Mouse (Mus musculus) hindbrain, embryonic 15.5 days (tissue): ENCODE measurements around the gene Foxp1. TPM values are rescaled to one million over a fixed set of nuclear protein-coding genes. Genes with fewer than 3 reads are reported as not detected.

Source experiments
- ATAC-seq: fragments of 200-750 bp; cut with Nextera tagmentation; 2 replicates; pipeline ENCODE4 v1.8.0; 2017; ENCODE audit warnings: low read depth, moderate number of reproducible peaks, moderate TSS enrichment; ENCODE audit not compliant: low FRiP score
- H3K27ac ChIP-seq: fragments of 300-500 bp; sonication (generic); replicated peaks from 2 replicates; pipeline ENCODE4 v1.5.1; 2015; ENCODE audit warnings: mild to moderate bottlenecking, inconsistent platforms
- H3K27me3 ChIP-seq: fragments of 300-500 bp; sonication (generic); 2 replicates; pipeline ENCODE4 v1.6.1; 2015; ENCODE audit warnings: control low read depth, inconsistent platforms
- H3K36me3 ChIP-seq: fragments of 300-500 bp; sonication (generic); 2 replicates; pipeline ENCODE4 v1.6.1; 2015; ENCODE audit warnings: control low read depth, inconsistent platforms
- H3K4me1 ChIP-seq: fragments of 300-500 bp; sonication (generic); replicated peaks from 2 replicates; pipeline ENCODE4 v1.6.1; 2015; ENCODE audit warnings: control low read depth, inconsistent platforms
- H3K4me2 ChIP-seq: fragments of 300-500 bp; sonication (generic); 2 replicates; pipeline ENCODE4 v1.6.1; 2015; ENCODE audit warnings: moderate library complexity, mild to moderate bottlenecking, inconsistent platforms
- H3K4me3 ChIP-seq: fragments of 300-500 bp; sonication (generic); 2 replicates; pipeline ENCODE4 v1.5.1; 2015; ENCODE audit warnings: mild to moderate bottlenecking, inconsistent platforms
- H3K9ac ChIP-seq: fragments of 300-500 bp; sonication (generic); 2 replicates; pipeline ENCODE4 v1.6.1; 2015; ENCODE audit warnings: inconsistent platforms
- H3K9me3 ChIP-seq: fragments of 300-500 bp; sonication (generic); 2 replicates; pipeline ENCODE4 v1.6.1; 2016; ENCODE audit warnings: control low read depth, inconsistent platforms
- WGBS: fragments of 180-500 bp; shearing (Covaris S2); methylation state at CpG from one replicate; pipeline ENCODE4 v1.1.7; 2015; 5-methylcytosine and 5-hydroxymethylcytosine counted together
- polyA plus RNA-seq: library from polyadenylated mRNA; unstranded; fragments of >200 nt; fragmentation: Nextera tagmentation; extraction: Ambion mirVana; gene quantifications from 2 replicates; pipeline ENCODE4 v1.2.1, GENCODE M21; 2015

Gene Foxp1
- polyA plus RNA-seq, 1 experiment from 2014 or later = 74.2 TPM

- no peak for ATAC-seq
- no peaks in the 10 kb centered on the region for H3K9me3 ChIP-seq
- 56% methylated on average over 4 of the region's 4 CpGs for WGBS
These were observed 414.1 kb downstream of the Foxp1 start for GRCm38 (mm10) chr6:99108417-99108816.

GRCm38 (mm10) chr6:99107674-99108073 is 414.8 kb downstream of the Foxp1 start:
- ATAC-seq = no peak
- H3K4me3 ChIP-seq = no peak overlapping the region
- no peak overlapping the region for H3K4me2 ChIP-seq
- no peak overlapping the region for H3K27ac ChIP-seq
- H3K9ac ChIP-seq = no peak overlapping the region
- H3K27me3 ChIP-seq = no peaks in the 10 kb centered on the region
- 92% methylated on average over 6 of the region's 6 CpGs for WGBS
- H3K36me3 ChIP-seq = no peaks in the 10 kb centered on the region
- no peaks in the 10 kb centered on the region for H3K9me3 ChIP-seq
- peaks cover 8% of the 10 kb centered on the region; the same call in 1 of the 2 replicates for H3K4me1 ChIP-seq

More at GRCm38 (mm10) chr6:99108417-99108816, 414.1 kb downstream of the Foxp1 start:
- Histone ChIP-seq H3K4me2 (no peak overlapping the region), H3K4me1 (peaks cover 6% of the 10 kb centered on the region; the same call in 1 of the 2 replicates), H3K9ac (no peak overlapping the region), H3K4me3 (no peak overlapping the region), H3K27ac (no peak overlapping the region), H3K27me3 (no peaks in the 10 kb centered on the region), H3K36me3 (no peaks in the 10 kb centered on the region)

GRCm38 (mm10) chr6:99107081-99107482 is 415.4 kb downstream of the Foxp1 start:
- Histone ChIP-seq H3K4me2 (no peak overlapping the region), H3K4me1 (peaks cover 8% of the 10 kb centered on the region; the same call in 1 of the 2 replicates), H3K9ac (no peak overlapping the region), H3K27me3 (no peaks in the 10 kb centered on the region), H3K4me3 (no peak overlapping the region), H3K27ac (no peak overlapping the region), H3K9me3 (no peaks in the 10 kb centered on the region), H3K36me3 (no peaks in the 10 kb centered on the region)
- 88% methylated on average over 6 of the region's 6 CpGs for WGBS
- no peak for ATAC-seq

- Histone ChIP-seq H3K9me3 (no peaks in the 10 kb centered on the region), H3K4me3 (no peak overlapping the region), H3K4me2 (no peak overlapping the region), H3K36me3 (no peaks in the 10 kb centered on the region), H3K9ac (no peak overlapping the region), H3K27ac (no peak overlapping the region), H3K27me3 (no peaks in the 10 kb centered on the region), H3K4me1 (peaks cover 17% of the 10 kb centered on the region)
- 81% methylated on average over 4 of the region's 4 CpGs for WGBS
- ATAC-seq = no peak
These were observed 416.5 kb downstream of the Foxp1 start for GRCm38 (mm10) chr6:99105979-99106378.

- 47% methylated on average over 7 of the region's 7 CpGs for WGBS
These were observed 418.1 kb downstream of the Foxp1 start for GRCm38 (mm10) chr6:99104446-99104845.

GRCm38 (mm10) chr6:99103911-99104310 is 418.6 kb downstream of the Foxp1 start:
- peaks cover 17% of the 10 kb centered on the region for H3K4me1 ChIP-seq
- H3K4me3 ChIP-seq = no peak overlapping the region
- ATAC-seq = no peak
- no peaks in the 10 kb centered on the region for H3K36me3 ChIP-seq
- WGBS = 48% methylated on average over 3 of the region's 3 CpGs
- no peak overlapping the region for H3K4me2 ChIP-seq
- H3K9ac ChIP-seq = no peak overlapping the region
- H3K27me3 ChIP-seq = no peaks in the 10 kb centered on the region
- no peak overlapping the region for H3K27ac ChIP-seq
- H3K9me3 ChIP-seq = no peaks in the 10 kb centered on the region

More at GRCm38 (mm10) chr6:99104446-99104845, 418.1 kb downstream of the Foxp1 start:
- Histone ChIP-seq H3K4me1 (peaks cover 17% of the 10 kb centered on the region), H3K4me2 (no peak overlapping the region), H3K36me3 (no peaks in the 10 kb centered on the region), H3K9ac (no peak overlapping the region), H3K9me3 (no peaks in the 10 kb centered on the region), H3K27ac (no peak overlapping the region), H3K4me3 (no peak overlapping the region), H3K27me3 (no peaks in the 10 kb centered on the region)
- no peak for ATAC-seq

GRCm38 (mm10) chr6:99101489-99101908 is 421.0 kb downstream of the Foxp1 start:
- peaks cover 24% of the 10 kb centered on the region for H3K4me1 ChIP-seq
- H3K9me3 ChIP-seq = no peaks in the 10 kb centered on the region
- H3K36me3 ChIP-seq = no peaks in the 10 kb centered on the region
- peaks cover 5% of the 10 kb centered on the region; the same call in 1 of the 2 replicates for H3K27me3 ChIP-seq
- peak; percentile 71; the same call in 1 of the 2 replicates for ATAC-seq
- H3K9ac ChIP-seq = no peak overlapping the region
- peak overlapping the region; percentile 15; the same call in 1 of the 2 replicates for H3K27ac ChIP-seq
- H3K4me2 ChIP-seq = no peak overlapping the region
- H3K4me3 ChIP-seq = no peak overlapping the region
- WGBS = 17% methylated on average over 6 of the region's 6 CpGs

- no peak for ATAC-seq
- peaks cover 35% of the 10 kb centered on the region for H3K4me1 ChIP-seq
- whole genome bisulfite sequencing = 57% methylated on average over 5 of the region's 5 CpGs
These were observed 422.2 kb downstream of the Foxp1 start for GRCm38 (mm10) chr6:99100331-99100730.

GRCm38 (mm10) chr6:99099781-99100180 is 422.7 kb downstream of the Foxp1 start:
- no peak for ATAC-seq
- no peak overlapping the region for H3K27ac ChIP-seq
- 76% methylated on average over 4 of the region's 4 CpGs for WGBS
- no peak overlapping the region for H3K9ac ChIP-seq
- H3K4me2 ChIP-seq = no peak overlapping the region
- peaks cover 39% of the 10 kb centered on the region for H3K4me1 ChIP-seq
- H3K4me3 ChIP-seq = no peak overlapping the region
- H3K9me3 ChIP-seq = no peaks in the 10 kb centered on the region
- H3K36me3 ChIP-seq = no peaks in the 10 kb centered on the region
- peaks cover 5% of the 10 kb centered on the region; the same call in 1 of the 2 replicates for H3K27me3 ChIP-seq

More at GRCm38 (mm10) chr6:99100331-99100730, 422.2 kb downstream of the Foxp1 start:
- no peak overlapping the region for H3K4me3 ChIP-seq
- H3K27ac ChIP-seq = no peak overlapping the region
- H3K9me3 ChIP-seq = no peaks in the 10 kb centered on the region
- H3K4me2 ChIP-seq = no peak overlapping the region
- H3K27me3 ChIP-seq = peaks cover 5% of the 10 kb centered on the region; the same call in 1 of the 2 replicates
- no peak overlapping the region for H3K9ac ChIP-seq
- no peaks in the 10 kb centered on the region for H3K36me3 ChIP-seq

- ATAC-seq = no peak
- Histone ChIP-seq H3K4me1 (peaks cover 42% of the 10 kb centered on the region), H3K4me2 (no peak overlapping the region), H3K27ac (no peak overlapping the region), H3K9ac (no peak overlapping the region), H3K36me3 (no peaks in the 10 kb centered on the region), H3K4me3 (no peak overlapping the region), H3K27me3 (peaks cover 9% of the 10 kb centered on the region; the same call in 1 of the 2 replicates), H3K9me3 (no peaks in the 10 kb centered on the region)
- 22% methylated on average over 7 of the region's 7 CpGs for WGBS
These were observed 425.3 kb downstream of the Foxp1 start for GRCm38 (mm10) chr6:99097191-99097590.

- ATAC-seq = no peak
- Histone ChIP-seq H3K4me3 (no peak overlapping the region), H3K9ac (no peak overlapping the region), H3K36me3 (no peaks in the 10 kb centered on the region), H3K27ac (no peak overlapping the region), H3K4me1 (peaks cover 40% of the 10 kb centered on the region), H3K4me2 (no peak overlapping the region), H3K27me3 (peaks cover 9% of the 10 kb centered on the region; the same call in 1 of the 2 replicates), H3K9me3 (no peaks in the 10 kb centered on the region)
- WGBS = 66% methylated on average over 7 of the region's 7 CpGs
These were observed 425.8 kb downstream of the Foxp1 start for GRCm38 (mm10) chr6:99096776-99097166.

- no peaks in the 10 kb centered on the region for H3K9me3 ChIP-seq
- H3K36me3 ChIP-seq = no peaks in the 10 kb centered on the region
- WGBS = 29% methylated on average over 12 of the region's 12 CpGs
- H3K9ac ChIP-seq = no peak overlapping the region
- peaks cover 35% of the 10 kb centered on the region for H3K4me1 ChIP-seq
- H3K27ac ChIP-seq = no peak overlapping the region
- peaks cover 9% of the 10 kb centered on the region; the same call in 1 of the 2 replicates for H3K27me3 ChIP-seq
- H3K4me3 ChIP-seq = no peak overlapping the region
- no peak for ATAC-seq
- H3K4me2 ChIP-seq = peak overlapping the region; percentile 35
These were observed 426.3 kb downstream of the Foxp1 start for GRCm38 (mm10) chr6:99096105-99096775.
